Mouse (Mus musculus) kidney, embryonic 14.5 days (tissue): ENCODE data around the gene Zfp74. TPM values are rescaled to one million over a fixed set of nuclear protein-coding genes. Genes with fewer than 3 reads are reported as not detected.

Experiments
- ATAC-seq: fragments of 200-750 bp; cut with Nextera tagmentation; 2 replicates; pipeline ENCODE4 v1.8.0; 2017; ENCODE audit warnings: moderate number of reproducible peaks, mild to moderate bottlenecking, moderate TSS enrichment, moderate library complexity; ENCODE audit not compliant: low FRiP score, low TSS enrichment
- H3K27ac ChIP-seq: fragments of 300-500 bp; sonication (generic); 2 replicates; pipeline ENCODE4 v1.5.1; 2014; ENCODE audit warnings: low read depth, mild to moderate bottlenecking, low read length, moderate library complexity, mixed read lengths
- H3K27me3 ChIP-seq: fragments of 300-500 bp; sonication (generic); 2 replicates; pipeline ENCODE4 v1.6.1; 2014; ENCODE audit warnings: mild to moderate bottlenecking, low read length; ENCODE audit not compliant: control insufficient read depth, insufficient read depth
- H3K36me3 ChIP-seq: fragments of 300-500 bp; sonication (generic); 2 replicates; pipeline ENCODE4 v1.6.1; 2014; ENCODE audit warnings: low read length, mixed read lengths; ENCODE audit not compliant: control insufficient read depth, insufficient read depth
- H3K4me1 ChIP-seq: fragments of 300-500 bp; sonication (generic); 2 replicates; pipeline ENCODE4 v1.6.1; 2014; ENCODE audit warnings: low read length, mixed read lengths; ENCODE audit not compliant: control insufficient read depth, insufficient read depth
- H3K4me2 ChIP-seq: fragments of 300-500 bp; sonication (generic); replicated peaks from 2 replicates; pipeline ENCODE4 v1.6.1; 2014; ENCODE audit warnings: low read depth, mild to moderate bottlenecking, low read length
- H3K4me3 ChIP-seq: fragments of 300-500 bp; sonication (generic); 2 replicates; pipeline ENCODE4 v1.5.1; 2014; ENCODE audit warnings: mild to moderate bottlenecking, low read length
- H3K9ac ChIP-seq: fragments of 300-500 bp; sonication (generic); 2 replicates; pipeline ENCODE4 v1.6.1; 2014; ENCODE audit warnings: low read depth, mild to moderate bottlenecking, low read length, moderate library complexity
- H3K9me3 ChIP-seq: fragments of 300-500 bp; sonication (generic); 2 replicates; pipeline ENCODE4 v1.6.1; 2016; ENCODE audit warnings: low read length; ENCODE audit not compliant: control insufficient read depth
- WGBS: fragments of 180-500 bp; shearing (Covaris S2); extraction: QIAGEN DNeasy Blood & Tissue Kit; methylation state at CpG from one replicate; pipeline ENCODE4 v1.1.7; 2014; 5-methylcytosine and 5-hydroxymethylcytosine counted together
- polyA plus RNA-seq: library from polyadenylated mRNA; unstranded; fragments of >200 nt; fragmentation: Nextera tagmentation; extraction: Ambion mirVana; gene quantifications from 2 replicates; pipeline ENCODE4 v1.2.1, GENCODE M21; 2014

Zfp74 gene
- polyA plus RNA-seq, 1 experiment from 2014 or later: 11.0 TPM

DNA sequence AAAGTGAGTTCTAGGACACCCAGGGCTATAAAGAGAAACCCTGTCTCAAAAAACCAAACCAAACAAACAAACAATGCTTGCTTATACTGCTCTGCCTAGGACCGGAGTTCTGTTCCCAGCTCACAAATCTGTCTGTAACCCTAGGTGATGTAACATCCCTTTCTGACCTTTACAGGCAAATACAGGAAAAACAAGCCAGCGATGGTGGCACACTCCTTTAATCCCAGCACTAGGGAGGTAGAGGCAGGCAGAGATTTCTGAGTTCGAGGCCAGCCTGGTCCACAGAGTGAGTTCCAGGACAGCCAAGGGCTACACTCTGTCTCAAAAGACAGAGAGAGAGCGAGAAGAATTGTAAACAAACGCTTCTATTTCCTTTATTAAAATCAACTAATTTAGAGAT is 46.7 kb downstream of the Zfp74 start:
- Histone ChIP-seq H3K27me3 (no peaks in the 10 kb centered on the region), H3K27ac (no peak overlapping the region), H3K9ac (no peak overlapping the region), H3K4me2 (no peak overlapping the region; the same call in 1 of the 2 replicates), H3K4me1 (peaks cover 10% of the 10 kb centered on the region), H3K9me3 (no peaks in the 10 kb centered on the region), H3K4me3 (no peak overlapping the region), H3K36me3 (peaks cover 22% of the 10 kb centered on the region)
- 90% methylated on average over 5 of the region's 5 CpGs for WGBS
- no peak for ATAC-seq

GRCm38 (mm10) chr7:29906682-29907058 is 47.2 kb downstream of the Zfp74 start:
- H3K4me3 ChIP-seq: peak overlapping the region; percentile 56
- peak overlapping the region; percentile 62; the same call in 1 of the 2 replicates for H3K9ac ChIP-seq
- peak overlapping the region; percentile 57 for H3K4me2 ChIP-seq
- WGBS: 25% methylated on average over 8 of the region's 8 CpGs
- H3K9me3 ChIP-seq: no peaks in the 10 kb centered on the region
- H3K36me3 ChIP-seq: peaks cover 18% of the 10 kb centered on the region
- ATAC-seq: no peak
- peaks cover 10% of the 10 kb centered on the region for H3K4me1 ChIP-seq
- peak overlapping the region; percentile 93 for H3K27ac ChIP-seq
- H3K27me3 ChIP-seq: no peaks in the 10 kb centered on the region

GRCm38 (mm10) chr7:29905966-29906681 is 47.8 kb downstream of the Zfp74 start, which contains the start of gene Zfp27:
TSS of gene Zfp27 (minus strand) at chr7:29906572.
- ATAC-seq: peak; percentile 79
- Histone ChIP-seq H3K9ac (peak within 1 kb of the TSS; percentile 62), H3K36me3 (peaks cover 14% of the 10 kb centered on the region), H3K4me2 (peak within 1 kb of the TSS; percentile 57), H3K27ac (peak within 1 kb of the TSS; percentile 93), H3K4me3 (peak within 1 kb of the TSS; percentile 56), H3K4me1 (peaks cover 10% of the 10 kb centered on the region), H3K9me3 (no peaks in the 10 kb centered on the region), H3K27me3 (no peaks in the 10 kb centered on the region)
- under 1% methylated on average over 22 of the region's 22 CpGs for WGBS

DNA sequence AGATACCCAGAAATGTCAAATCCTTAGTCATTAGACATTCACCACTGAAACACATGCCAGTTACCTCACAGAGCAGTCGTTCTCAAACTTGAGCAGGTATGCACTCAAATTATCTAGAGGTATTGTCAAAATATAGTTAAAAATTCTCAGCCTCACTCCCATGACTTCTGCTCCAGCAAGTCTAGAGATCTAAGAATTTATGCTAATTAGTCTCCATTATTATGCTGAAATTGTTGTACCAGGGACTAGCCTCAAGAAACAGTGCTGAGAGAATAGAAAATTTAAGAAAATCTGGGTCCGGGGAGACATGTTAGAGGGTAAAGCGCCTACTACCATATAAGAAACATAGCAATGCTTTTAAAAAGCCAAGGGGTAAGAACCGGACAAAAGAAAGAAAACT is 49.8 kb downstream of the Zfp74 start:
- Histone ChIP-seq H3K9me3 (0 out of 2 replicates have a peak, but pooled peaks cover under 1% of the 10 kb centered on the region), H3K4me2 (no peak overlapping the region), H3K36me3 (peaks cover 26% of the 10 kb centered on the region), H3K4me3 (no peak overlapping the region), H3K4me1 (peaks cover under 1% of the 10 kb centered on the region; the same call in 1 of the 2 replicates), H3K9ac (no peak overlapping the region), H3K27ac (no peak overlapping the region), H3K27me3 (no peaks in the 10 kb centered on the region)
- ATAC-seq: no peak
- WGBS: 94% methylated on average over 4 of the region's 4 CpGs

DNA sequence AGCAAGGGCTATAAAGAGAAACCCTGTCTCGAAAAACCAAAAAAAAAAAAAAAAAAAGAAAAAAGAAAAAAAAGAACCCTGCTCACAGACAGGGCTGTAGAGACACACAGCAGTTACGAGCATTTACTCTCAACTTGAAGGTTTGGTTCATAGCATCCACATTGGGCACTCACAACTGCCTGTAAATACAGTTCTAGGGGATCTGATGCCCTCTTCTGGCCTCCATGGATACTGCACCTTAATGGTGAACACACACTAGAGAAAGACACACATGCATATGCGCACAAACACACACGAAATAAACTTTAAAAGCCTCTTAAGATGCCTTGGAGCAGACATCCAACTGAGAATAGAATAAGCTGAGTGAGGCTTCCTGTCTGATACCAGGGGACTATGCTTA is 55.5 kb downstream of the Zfp74 start:
- no peak overlapping the region for H3K27ac ChIP-seq
- H3K4me1 ChIP-seq: no peaks in the 10 kb centered on the region
- H3K4me2 ChIP-seq: no peak overlapping the region
- no peaks in the 10 kb centered on the region for H3K27me3 ChIP-seq
- H3K9ac ChIP-seq: no peak overlapping the region
- no peak overlapping the region for H3K4me3 ChIP-seq
- H3K36me3 ChIP-seq: peaks cover 72% of the 10 kb centered on the region
- ATAC-seq: no peak
- H3K9me3 ChIP-seq: peaks cover 41% of the 10 kb centered on the region
- WGBS: 98% methylated on average over 4 of the region's 4 CpGs

GRCm38 (mm10) chr7:29892756-29893155 is 61.1 kb downstream of the Zfp74 start:
- no peaks in the 10 kb centered on the region for H3K27me3 ChIP-seq
- peaks cover 62% of the 10 kb centered on the region for H3K9me3 ChIP-seq
- peaks cover 62% of the 10 kb centered on the region for H3K36me3 ChIP-seq
- H3K4me1 ChIP-seq: no peaks in the 10 kb centered on the region
- H3K4me3 ChIP-seq: no peak overlapping the region
- WGBS: 99% methylated on average over 4 of the region's 4 CpGs
- H3K9ac ChIP-seq: no peak overlapping the region
- H3K4me2 ChIP-seq: no peak overlapping the region
- no peak for ATAC-seq
- no peak overlapping the region for H3K27ac ChIP-seq

GRCm38 (mm10) chr7:29890501-29890900 is 63.4 kb downstream of the Zfp74 start:
- H3K36me3 ChIP-seq: peaks cover 44% of the 10 kb centered on the region

GRCm38 (mm10) chr7:29880916-29881315 is 73.0 kb downstream of the Zfp74 start:
- Histone ChIP-seq H3K27me3 (no peaks in the 10 kb centered on the region), H3K9me3 (peaks cover 8% of the 10 kb centered on the region; the same call in 1 of the 2 replicates), H3K4me1 (no peaks in the 10 kb centered on the region), H3K4me3 (no peak overlapping the region), H3K9ac (no peak overlapping the region), H3K4me2 (no peak overlapping the region), H3K27ac (no peak overlapping the region), H3K36me3 (no peaks in the 10 kb centered on the region; the same call in 1 of the 2 replicates)
- no peak for ATAC-seq
- 87% methylated on average over 7 of the region's 7 CpGs for WGBS

More at GRCm38 (mm10) chr7:29890501-29890900, 63.4 kb downstream of the Zfp74 start:
- peaks cover 65% of the 10 kb centered on the region for H3K9me3 ChIP-seq
- no peak overlapping the region for H3K27ac ChIP-seq
- no peak overlapping the region for H3K4me3 ChIP-seq
- H3K27me3 ChIP-seq: no peaks in the 10 kb centered on the region
- H3K4me2 ChIP-seq: no peak overlapping the region
- 97% methylated on average over 7 of the region's 7 CpGs for WGBS
- H3K9ac ChIP-seq: no peak overlapping the region
- no peaks in the 10 kb centered on the region for H3K4me1 ChIP-seq
- no peak for ATAC-seq
